In the genomic region with DNA sequence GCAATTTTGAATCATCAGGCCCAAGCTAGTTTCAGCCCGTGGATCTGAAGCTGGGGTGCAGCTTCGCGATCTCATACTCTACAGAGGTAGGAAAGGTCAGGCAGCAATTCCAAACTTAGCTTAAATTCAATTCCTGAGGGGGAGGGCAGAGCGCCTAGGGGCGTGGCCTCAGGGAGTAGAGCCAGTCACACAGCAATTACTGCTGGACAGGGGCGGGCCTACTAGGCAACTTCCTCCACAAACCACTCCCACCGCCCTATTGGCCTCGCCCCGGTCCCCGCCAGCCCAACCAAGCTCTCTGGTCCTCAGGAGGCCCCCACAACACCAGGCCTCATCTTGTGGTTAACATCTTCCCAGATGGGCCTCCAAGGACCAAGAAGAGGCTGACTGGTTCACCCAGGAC, we compare ENCODE assay signal across 8 mouse cellular contexts. TPM values are rescaled to one million over a fixed set of nuclear protein-coding genes. Genes with fewer than 3 reads are reported as not detected.
DNase-seq lines count a peak whose midpoint lies in the region; ATAC-seq lines count a peak whose summit lies in the region.

No protein-coding gene starts in this region.

- peak overlapping the region; percentile 88 for H3K27ac ChIP-seq in hindbrain, embryonic 10.5 days
- no peak overlapping the region for H3K27ac ChIP-seq in hindbrain, embryonic 11.5 days (ENCODE audit: low read depth, low read length)
- H3K27ac ChIP-seq in brown adipose tissue, adult 24 weeks (replicated peaks; ENCODE audit: low read depth, low read length) = peak overlapping the region; percentile 1; the same call in 1 of the 2 replicates
- no peak overlapping the region; the same call in 1 of the 2 replicates for H3K27ac ChIP-seq in heart, embryonic 11.5 days (ENCODE audit: low read depth, low read length)
- no peak overlapping the region for H3K27ac ChIP-seq in midbrain, embryonic 13.5 days

- H3K36me3 ChIP-seq in hindbrain, embryonic 10.5 days = peaks cover 12% of the 10 kb centered on the region
- no peaks in the 10 kb centered on the region for H3K36me3 ChIP-seq in hindbrain, embryonic 11.5 days (ENCODE audit: control insufficient read depth, insufficient read depth, low read length)
- 0 out of 2 replicates have a peak, but pooled peaks cover 5% of the 10 kb centered on the region for H3K36me3 ChIP-seq in heart, embryonic 11.5 days (ENCODE audit: control insufficient read depth, insufficient read depth, low read length)
- peaks cover 10% of the 10 kb centered on the region; the same call in 1 of the 2 replicates for H3K36me3 ChIP-seq in midbrain, embryonic 13.5 days

- H3K4me3 ChIP-seq in hindbrain, embryonic 10.5 days = peak overlapping the region; percentile 41
- no peak overlapping the region for H3K4me3 ChIP-seq in hindbrain, embryonic 11.5 days (ENCODE audit: low read depth, low read length)
- H3K4me3 ChIP-seq in brown adipose tissue, adult 24 weeks (ENCODE audit: insufficient read depth, low read depth, low read length) = peak overlapping the region; percentile 53
- no peak overlapping the region for H3K4me3 ChIP-seq in heart, embryonic 11.5 days (ENCODE audit: low read depth, low read length)
- no peak overlapping the region for H3K4me3 ChIP-seq in midbrain, embryonic 13.5 days (replicated peaks)

- 31% methylated on average over 10 of the region's 10 CpGs for WGBS in hindbrain, embryonic 10.5 days
- 34% methylated on average over 10 of the region's 10 CpGs for WGBS in hindbrain, embryonic 11.5 days
- 21% methylated on average over 10 of the region's 10 CpGs for WGBS in heart, embryonic 11.5 days (ENCODE audit: insufficient replicate concordance)
- 39% methylated on average over 10 of the region's 10 CpGs for WGBS in midbrain, embryonic 13.5 days

- H3K4me1 ChIP-seq in hindbrain, embryonic 10.5 days (replicated peaks) = peaks cover 80% of the 10 kb centered on the region
- peaks cover 16% of the 10 kb centered on the region for H3K4me1 ChIP-seq in hindbrain, embryonic 11.5 days (replicated peaks; ENCODE audit: control insufficient read depth, insufficient read depth, low read length)
- peaks cover 12% of the 10 kb centered on the region; the same call in 1 of the 2 replicates for H3K4me1 ChIP-seq in brown adipose tissue, adult 24 weeks (ENCODE audit: control insufficient read depth, insufficient read depth, insufficient read length, low read length)
- peaks cover 41% of the 10 kb centered on the region for H3K4me1 ChIP-seq in heart, embryonic 11.5 days (ENCODE audit: control insufficient read depth, insufficient read depth, low read length)
- H3K4me1 ChIP-seq in midbrain, embryonic 13.5 days (replicated peaks) = peaks cover 64% of the 10 kb centered on the region

- no peak overlapping the region for H3K9ac ChIP-seq in hindbrain, embryonic 11.5 days (ENCODE audit: low read depth, low read length)
- no peak overlapping the region for H3K9ac ChIP-seq in heart, embryonic 11.5 days (ENCODE audit: low read depth, low read length)
- H3K9ac ChIP-seq in midbrain, embryonic 13.5 days (replicated peaks) = no peak overlapping the region

- peak; percentile 50 for DNase-seq in hindbrain, embryonic 10.5 days (ENCODE audit: low spot score)
- DNase-seq in hindbrain, embryonic 11.5 days (ENCODE audit: low spot score) = no peak
- peak; percentile 74 to 83 for DNase-seq in kidney, postnatal 4 days
- peak; percentile 41 for DNase-seq in mesoderm, embryonic 11.5 days (ENCODE audit: low read depth, low spot score)
- peak; percentile 68 for DNase-seq in thymus, postnatal 4 days

- H3K27me3 ChIP-seq in hindbrain, embryonic 10.5 days (ENCODE audit: insufficient read depth, poor library complexity, severe bottlenecking) = no peaks in the 10 kb centered on the region
- H3K27me3 ChIP-seq in hindbrain, embryonic 11.5 days (ENCODE audit: control insufficient read depth, insufficient read depth, low read length) = no peaks in the 10 kb centered on the region
- H3K27me3 ChIP-seq in heart, embryonic 11.5 days (ENCODE audit: control insufficient read depth, insufficient read depth, low read length) = no peaks in the 10 kb centered on the region
- no peaks in the 10 kb centered on the region for H3K27me3 ChIP-seq in midbrain, embryonic 13.5 days

- H3K4me2 ChIP-seq in hindbrain, embryonic 11.5 days (replicated peaks; ENCODE audit: low read depth, low read length) = no peak overlapping the region
- peak overlapping the region; percentile 64 for H3K4me2 ChIP-seq in heart, embryonic 11.5 days
- no peak overlapping the region for H3K4me2 ChIP-seq in midbrain, embryonic 13.5 days (replicated peaks)

- no peak for ATAC-seq in hindbrain, embryonic 11.5 days (ENCODE audit: low FRiP score)
- peak; percentile 58 for ATAC-seq in heart, embryonic 11.5 days (replicated peaks; ENCODE audit: insufficient number of reproducible peaks, low FRiP score, low TSS enrichment)
- no peak for ATAC-seq in midbrain, embryonic 13.5 days

- no peaks in the 10 kb centered on the region for H3K9me3 ChIP-seq in hindbrain, embryonic 10.5 days
- H3K9me3 ChIP-seq in hindbrain, embryonic 11.5 days (ENCODE audit: control insufficient read depth, low read length) = no peaks in the 10 kb centered on the region
- no peaks in the 10 kb centered on the region for H3K9me3 ChIP-seq in heart, embryonic 11.5 days (replicated peaks; ENCODE audit: control insufficient read depth, low read length)
- H3K9me3 ChIP-seq in midbrain, embryonic 13.5 days = no peaks in the 10 kb centered on the region

RNA-seq across cellular contexts. Expression of gene Klf16, which starts 7.5 kb away (rescaled TPM):
- polyA plus RNA-seq in hindbrain, embryonic 10.5 days (2016; fragmentation: Nextera tagmentation; extraction: Ambion mirVana) = 6.9 and 7.3 TPM in 2 replicates
- polyA plus RNA-seq in hindbrain, embryonic 11.5 days (2014; fragmentation: Nextera tagmentation; extraction: Ambion mirVana) = 3.9 and 4.2 TPM in 2 replicates
- 4.1 and 4.2 TPM in 2 replicates for polyA plus RNA-seq in brown adipose tissue, adult 24 weeks (2012; ENCODE audit: insufficient read depth, insufficient read length, missing spikeins)
- polyA plus RNA-seq in heart, embryonic 11.5 days (2014; fragmentation: Nextera tagmentation; extraction: Ambion mirVana) = 4.9 and 5.5 TPM in 2 replicates
- 3.7 and 4.5 TPM in 2 replicates for polyA plus RNA-seq in midbrain, embryonic 13.5 days (2015; fragmentation: Nextera tagmentation; extraction: Ambion mirVana)

RNA-seq across cellular contexts. Expression of gene Rexo1, which starts 8.3 kb away (rescaled TPM):
- polyA plus RNA-seq in hindbrain, embryonic 10.5 days (2016; fragmentation: Nextera tagmentation; extraction: Ambion mirVana) = 33.3 and 38.5 TPM in 2 replicates
- polyA plus RNA-seq in hindbrain, embryonic 11.5 days (2014; fragmentation: Nextera tagmentation; extraction: Ambion mirVana) = 21.6 and 22.5 TPM in 2 replicates
- polyA plus RNA-seq in brown adipose tissue, adult 24 weeks (2012; ENCODE audit: insufficient read depth, insufficient read length, missing spikeins) = 10.8 and 13.8 TPM in 2 replicates
- 18.0 and 18.1 TPM in 2 replicates for polyA plus RNA-seq in heart, embryonic 11.5 days (2014; fragmentation: Nextera tagmentation; extraction: Ambion mirVana)
- 28.8 and 32.6 TPM in 2 replicates for polyA plus RNA-seq in midbrain, embryonic 13.5 days (2015; fragmentation: Nextera tagmentation; extraction: Ambion mirVana)

RNA-seq across cellular contexts. Expression of gene Abhd17a, which starts 20.5 kb away (rescaled TPM):
- 89.1 and 109 TPM in 2 replicates for polyA plus RNA-seq in hindbrain, embryonic 10.5 days (2016; fragmentation: Nextera tagmentation; extraction: Ambion mirVana)
- polyA plus RNA-seq in hindbrain, embryonic 11.5 days (2014; fragmentation: Nextera tagmentation; extraction: Ambion mirVana) = 98.8 and 108 TPM in 2 replicates
- 76.3 and 81.6 TPM in 2 replicates for polyA plus RNA-seq in brown adipose tissue, adult 24 weeks (2012; ENCODE audit: insufficient read depth, insufficient read length, missing spikeins)
- polyA plus RNA-seq in heart, embryonic 11.5 days (2014; fragmentation: Nextera tagmentation; extraction: Ambion mirVana) = 94.3 and 100 TPM in 2 replicates
- 78.5 and 93.4 TPM in 2 replicates for polyA plus RNA-seq in midbrain, embryonic 13.5 days (2015; fragmentation: Nextera tagmentation; extraction: Ambion mirVana)

RNA-seq across cellular contexts. Expression of gene Atp8b3, which starts 30.7 kb away (rescaled TPM):
- 0.56 and 0.90 TPM in 2 replicates for polyA plus RNA-seq in hindbrain, embryonic 10.5 days (2016; fragmentation: Nextera tagmentation; extraction: Ambion mirVana)
- polyA plus RNA-seq in hindbrain, embryonic 11.5 days (2014; fragmentation: Nextera tagmentation; extraction: Ambion mirVana) = 0.86 and 0.95 TPM in 2 replicates
- not detected in 2 replicates for polyA plus RNA-seq in brown adipose tissue, adult 24 weeks (2012; ENCODE audit: insufficient read depth, insufficient read length, missing spikeins)
- polyA plus RNA-seq in heart, embryonic 11.5 days (2014; fragmentation: Nextera tagmentation; extraction: Ambion mirVana) = 0.09 TPM in 1 of 2 replicates, not detected in the other
- 0.94 and 1.1 TPM in 2 replicates for polyA plus RNA-seq in midbrain, embryonic 13.5 days (2015; fragmentation: Nextera tagmentation; extraction: Ambion mirVana)

RNA-seq across cellular contexts. Expression of gene Scamp4, which starts 33.0 kb away (rescaled TPM):
- polyA plus RNA-seq in hindbrain, embryonic 10.5 days (2016; fragmentation: Nextera tagmentation; extraction: Ambion mirVana) = 89.9 and 92.0 TPM in 2 replicates
- 64.1 and 68.7 TPM in 2 replicates for polyA plus RNA-seq in hindbrain, embryonic 11.5 days (2014; fragmentation: Nextera tagmentation; extraction: Ambion mirVana)
- polyA plus RNA-seq in brown adipose tissue, adult 24 weeks (2012; ENCODE audit: insufficient read depth, insufficient read length, missing spikeins) = 14.6 and 16.2 TPM in 2 replicates
- polyA plus RNA-seq in heart, embryonic 11.5 days (2014; fragmentation: Nextera tagmentation; extraction: Ambion mirVana) = 76.9 and 78.1 TPM in 2 replicates
- 60.2 and 60.3 TPM in 2 replicates for polyA plus RNA-seq in midbrain, embryonic 13.5 days (2015; fragmentation: Nextera tagmentation; extraction: Ambion mirVana)

Comparison
In these comparisons a context has a peak if more than half of its experiments do, and no peak if none do; other contexts are left out.
1. H3K27ac ChIP-seq: peak in hindbrain, embryonic 10.5 days (single experiment) and brown adipose tissue, adult 24 weeks (single experiment); none in hindbrain, embryonic 11.5 days (single experiment), heart, embryonic 11.5 days (single experiment) and midbrain, embryonic 13.5 days (single experiment).
2. H3K4me3 ChIP-seq: peak in hindbrain, embryonic 10.5 days (single experiment) and brown adipose tissue, adult 24 weeks (single experiment); none in hindbrain, embryonic 11.5 days (single experiment), heart, embryonic 11.5 days (single experiment) and midbrain, embryonic 13.5 days (single experiment).